Mouse (Mus musculus) frontal cortex, postnatal 14 days (tissue): ENCODE results near the gene Josd2.

Experiments used
- DNase-seq, 2 experiments: peaks; one replicate each; pipeline ENCODE4 v3.0.0; 2022; ENCODE audit warnings: low spot score in 2 of 2

Josd2 gene

GRCm38 (mm10) chr7:44471880-44472557 is 4.2 kb downstream of the Josd2 start:
- DNase-seq, result peak in 1 of 2 experiments; percentile 9

- no peak for DNase-seq
These were observed 4.7 kb downstream of the Josd2 start for GRCm38 (mm10) chr7:44472558-44472885.

DNA sequence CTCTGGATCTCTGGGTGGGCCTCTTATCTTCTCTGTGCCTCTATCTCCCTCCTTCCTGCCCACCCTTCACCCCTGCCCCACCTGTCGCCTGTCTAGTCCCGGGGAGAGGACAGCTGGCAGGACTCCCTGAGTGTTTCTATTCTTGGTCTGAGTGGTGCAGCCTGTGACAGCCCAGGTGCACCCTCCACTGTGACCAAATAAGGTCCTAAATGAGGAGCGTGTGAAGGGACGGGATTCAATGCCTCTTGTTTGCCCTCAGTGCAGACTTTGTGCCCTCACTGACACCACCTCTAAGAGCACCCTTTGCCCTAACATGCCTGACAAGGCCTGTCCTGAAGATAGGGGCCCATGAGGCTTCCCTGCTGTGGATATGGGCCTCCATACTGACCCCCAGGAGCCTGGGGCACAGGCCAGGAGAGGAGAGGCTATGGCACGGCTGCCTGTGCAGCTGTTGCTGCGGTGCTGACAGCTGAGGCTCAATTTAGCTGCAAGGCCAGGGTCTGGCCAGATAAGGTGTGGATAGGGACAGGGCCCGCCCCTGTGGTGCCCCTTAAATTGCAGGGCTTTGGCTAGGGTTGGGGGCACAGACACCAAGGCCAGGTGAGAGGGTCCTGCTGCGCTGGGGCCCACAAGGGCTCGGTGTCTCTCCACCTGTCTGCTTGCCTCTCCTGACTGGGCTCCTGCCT is 5.3 kb downstream of the Josd2 start:
- peak in 1 of 2 experiments; percentile 9 for DNase-seq

GRCm38 (mm10) chr7:44474419-44474818 is 6.6 kb downstream of the Josd2 start:
- peak in 1 of 2 experiments; percentile 58 for DNase-seq

DNA sequence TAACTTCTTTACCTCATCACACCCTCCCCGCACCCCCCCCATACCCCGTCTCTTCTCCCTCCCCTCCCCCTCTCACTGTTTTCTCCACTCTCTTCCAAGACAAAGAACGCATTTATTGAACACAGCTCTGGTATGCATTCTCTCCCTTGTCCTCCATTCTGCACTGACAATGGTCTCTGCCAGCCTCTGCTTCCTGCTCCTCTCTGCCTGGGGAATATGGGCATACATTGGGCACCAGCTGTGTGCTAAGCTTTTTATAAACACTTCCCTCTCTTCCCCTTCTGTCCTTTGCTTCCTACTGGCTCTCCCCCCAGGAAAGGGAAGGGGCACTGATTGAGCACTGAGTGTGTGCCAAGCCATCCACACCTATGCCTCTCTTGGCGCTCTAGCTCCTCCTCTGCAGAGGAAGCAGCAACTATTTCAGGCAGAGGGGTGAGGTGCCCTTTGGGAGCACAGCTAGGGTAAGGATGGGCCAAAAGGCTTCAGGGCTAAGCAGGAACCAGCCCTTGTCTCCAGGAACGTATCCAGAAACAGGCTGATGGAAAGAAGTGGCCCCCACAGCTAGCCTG is 7.3 kb downstream of the Josd2 start:
- DNase-seq, result peak; percentile 3 to 6

- no peak for DNase-seq
These were observed 15.2 kb downstream of the Josd2 start for GRCm38 (mm10) chr7:44482836-44483435.

GRCm38 (mm10) chr7:44484109-44484508 is 16.3 kb downstream of the Josd2 start:
- DNase-seq, result no peak

- DNase-seq, result peak; percentile 62 to 81
These were observed 17.2 kb downstream of the Josd2 start for GRCm38 (mm10) chr7:44484841-44485571.

DNA sequence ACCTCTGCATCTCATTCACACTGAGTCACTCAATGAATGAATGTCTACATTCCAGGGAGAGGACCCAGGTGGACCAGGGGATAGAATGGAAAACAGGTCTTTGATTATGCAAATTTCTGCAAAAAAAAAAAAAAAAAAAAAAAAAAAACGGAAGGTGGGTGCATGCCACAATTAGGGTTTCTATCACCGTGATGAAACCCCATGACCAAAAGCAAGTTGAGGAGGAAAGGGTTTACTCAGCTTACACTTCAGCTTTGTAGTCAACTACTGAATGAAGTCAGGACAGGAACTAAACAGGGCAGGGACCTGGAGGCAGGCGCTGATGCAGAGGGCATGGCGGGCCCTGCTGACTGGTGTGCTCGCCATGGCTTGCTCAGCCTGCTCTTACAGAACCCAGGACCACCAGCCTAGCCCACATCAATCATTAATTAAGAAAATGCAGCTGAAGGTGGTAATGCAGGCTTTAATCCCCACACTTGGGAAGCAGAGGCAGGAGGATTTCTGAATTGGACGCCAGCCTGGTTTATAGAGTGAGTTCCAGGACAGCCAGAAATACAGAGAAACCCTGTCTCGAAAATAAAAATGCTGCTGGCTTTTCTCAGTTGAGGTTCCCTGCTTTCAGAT is 17.9 kb downstream of the Josd2 start:
- no peak for DNase-seq

DNA sequence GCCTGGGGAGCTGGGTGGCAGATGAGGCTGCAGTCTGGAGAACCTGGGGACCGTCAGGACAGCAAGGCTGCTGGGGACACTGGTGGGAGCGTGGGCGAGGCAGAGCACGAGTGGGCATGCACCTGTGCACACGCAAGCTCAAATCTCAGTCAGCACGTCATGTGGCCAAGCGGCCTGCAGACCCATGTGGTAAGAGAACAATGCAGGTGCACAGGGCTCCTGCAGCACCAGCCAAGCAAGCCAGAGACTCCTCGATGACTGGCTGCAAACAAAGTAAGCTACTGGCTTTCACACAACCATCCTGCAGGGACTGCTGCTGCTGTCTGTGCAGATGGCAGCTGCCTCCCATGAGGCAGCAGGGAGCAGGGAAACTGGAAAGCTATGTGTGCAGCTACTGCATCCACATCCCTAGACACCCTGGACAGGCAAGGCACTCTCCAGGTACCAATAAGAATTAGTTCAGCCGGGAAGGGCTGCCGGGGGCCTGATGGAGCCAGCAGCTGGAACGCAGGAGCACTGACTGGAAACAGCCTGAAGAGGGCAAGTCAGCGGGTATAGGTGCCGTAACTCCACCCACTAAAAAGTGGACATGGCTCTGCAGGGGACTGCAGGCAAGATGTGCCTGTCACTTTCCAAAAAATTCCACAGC is 19.3 kb downstream of the Josd2 start:
- DNase-seq, result no peak

GRCm38 (mm10) chr7:44487936-44488335 is 20.2 kb downstream of the Josd2 start:
- peak in 1 of 2 experiments; percentile 3 for DNase-seq

DNA sequence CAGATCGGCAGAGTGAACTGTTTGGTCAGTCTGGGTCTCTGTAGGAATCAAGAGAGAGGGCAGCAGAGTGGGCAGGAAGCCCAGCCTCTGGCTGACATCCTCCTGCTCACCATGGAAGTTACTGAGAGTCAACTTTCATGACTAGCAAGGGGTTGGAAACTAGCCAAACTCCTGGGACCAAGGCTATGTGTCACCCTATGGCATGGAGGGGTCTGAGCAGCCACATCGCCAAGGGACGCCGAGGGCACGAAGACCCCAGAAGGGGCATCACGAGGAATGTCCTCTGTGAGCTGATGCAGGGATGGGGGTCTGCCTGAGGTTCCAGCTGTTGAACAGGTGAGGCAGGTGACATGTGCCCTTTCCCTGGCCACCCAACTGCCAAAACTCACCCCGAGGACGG is 20.8 kb downstream of the Josd2 start:
- no peak for DNase-seq

- DNase-seq, result no peak
These were observed 22.5 kb downstream of the Josd2 start for GRCm38 (mm10) chr7:44490281-44490680.

GRCm38 (mm10) chr7:44491391-44491790 is 23.6 kb downstream of the Josd2 start:
- DNase-seq, result no peak

DNA sequence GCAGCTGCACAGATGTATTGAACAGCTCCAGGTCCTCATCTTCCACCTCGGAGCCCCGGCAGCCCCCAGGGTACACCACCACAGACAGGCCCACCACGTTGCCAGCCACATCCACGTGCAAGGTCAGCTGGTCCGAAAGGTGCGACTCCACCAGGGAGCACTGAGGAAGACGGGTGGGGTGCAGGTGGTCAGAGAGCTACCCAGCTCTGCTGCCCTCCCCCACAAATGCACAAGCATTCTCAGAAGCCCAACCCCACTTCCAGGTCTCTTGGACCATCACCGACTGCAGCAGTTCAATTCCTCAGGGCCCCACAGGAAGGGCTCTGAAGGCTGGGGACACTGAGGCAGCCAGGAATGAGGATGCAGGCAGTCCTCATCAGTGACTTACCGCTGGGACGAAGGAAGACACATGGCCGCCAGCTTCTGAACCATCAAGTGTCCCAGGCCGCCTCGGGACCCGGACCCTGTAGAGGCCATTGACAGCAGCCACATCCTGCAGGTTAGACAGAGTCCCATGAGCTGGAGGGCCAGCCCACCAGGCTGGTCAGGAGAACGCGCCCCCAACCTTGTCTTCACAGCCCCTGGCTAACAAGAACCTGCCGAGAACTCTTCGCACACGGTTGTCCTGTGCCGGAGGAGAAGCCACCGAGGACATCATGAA is 24.5 kb downstream of the Josd2 start:
- no peak for DNase-seq

DNA sequence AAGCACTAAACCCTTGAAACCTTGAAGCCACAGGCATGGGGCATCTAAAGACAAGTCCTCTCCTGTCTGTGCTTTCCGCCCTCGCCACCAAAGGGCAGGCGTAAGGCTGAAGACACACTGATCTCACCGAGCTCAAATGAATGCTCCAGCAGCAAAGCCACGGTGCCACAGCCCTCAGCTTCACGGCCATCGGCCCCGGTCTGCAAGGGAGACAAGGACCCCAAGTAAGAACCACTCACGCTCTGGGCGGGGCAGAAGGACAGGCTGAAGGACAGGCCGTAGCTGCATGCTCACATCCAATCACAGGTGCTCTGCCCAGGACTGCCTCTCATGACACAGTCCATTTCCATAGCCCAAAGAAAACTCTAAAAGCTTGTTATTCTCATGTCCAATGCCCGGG is 26.9 kb downstream of the Josd2 start:
- no peak for DNase-seq

- no peak for DNase-seq
These were observed 27.3 kb downstream of the Josd2 start for GRCm38 (mm10) chr7:44495086-44495485.

- peak; percentile 97 for DNase-seq
These were observed 28.4 kb downstream of the Josd2 start, which contains the start of the genes Emc10 and Fam71e1 for GRCm38 (mm10) chr7:44495992-44496770. Emc10 (minus strand) TSS chr7:44496529. Fam71e1 (plus strand) TSS chr7:44496581.

GRCm38 (mm10) chr7:44496771-44497109 is 29.0 kb downstream of the Josd2 start:
- no peak for DNase-seq
